Mouse (Mus musculus): Measurements from ENCODE around the gene Ttc7b. TPM values are rescaled to one million over a fixed set of nuclear protein-coding genes. Genes with fewer than 3 reads are reported as not detected.

The Ttc7b gene
- polyA plus RNA-seq, 2 experiments, result 7.3 to 28.1 TPM

DNA sequence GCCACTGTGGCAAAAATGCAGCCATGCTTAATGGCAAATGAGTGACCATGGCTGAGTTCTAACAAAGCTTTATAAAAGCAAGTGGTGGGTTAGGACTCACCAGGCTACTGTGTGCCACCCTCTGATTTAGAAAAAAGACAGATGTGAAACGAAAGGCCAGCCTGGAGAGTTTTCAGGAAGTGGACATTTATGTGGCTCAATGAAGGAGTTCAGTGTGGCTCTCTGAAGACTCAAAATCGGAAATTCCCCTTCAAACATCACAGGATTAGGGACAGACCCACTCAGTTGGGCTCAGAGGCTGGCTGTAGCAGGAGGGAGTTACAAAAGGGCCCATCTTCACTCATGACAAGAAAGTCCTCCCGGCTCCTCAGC lies 243.1 kb downstream of the Ttc7b start:
- no peak for TF ChIP-seq POLR2A (IDR thresholded peaks at IDR 0.05; ENCODE audit: borderline replicate concordance, extremely low read depth, insufficient read depth, insufficient read length)
- DNase-seq (ENCODE audit: low spot score) (no peak), ATAC-seq (ENCODE audit: low FRiP score, low read depth) (no peak)
- H3K9ac ChIP-seq (ENCODE audit: low read depth, low read length, severe bottlenecking), result no peak overlapping the region
- H3K9me3 ChIP-seq (ENCODE audit: control insufficient read depth, low read length), result no peaks in the 10 kb centered on the region
- H3K27me3 ChIP-seq (ENCODE audit: control insufficient read depth, insufficient read depth, low read length), result no peaks in the 10 kb centered on the region
- peak overlapping the region; percentile 53; the same call in 1 of the 2 replicates for H3K27ac ChIP-seq (replicated peaks; ENCODE audit: low read depth, low read length)
- no peak overlapping the region for H3K4me3 ChIP-seq (replicated peaks; ENCODE audit: low read length)
- no peaks in the 10 kb centered on the region for H3K36me3 ChIP-seq (ENCODE audit: control insufficient read depth, insufficient read depth, low read length)
- no peak overlapping the region for H3K4me2 ChIP-seq (replicated peaks; ENCODE audit: low read depth, low read length, severe bottlenecking)
- WGBS, result 74% methylated on average over 3 of the region's 3 CpGs
- H3K4me1 ChIP-seq (ENCODE audit: control insufficient read depth, insufficient read depth, low read length), result peaks cover 34% of the 10 kb centered on the region

DNA sequence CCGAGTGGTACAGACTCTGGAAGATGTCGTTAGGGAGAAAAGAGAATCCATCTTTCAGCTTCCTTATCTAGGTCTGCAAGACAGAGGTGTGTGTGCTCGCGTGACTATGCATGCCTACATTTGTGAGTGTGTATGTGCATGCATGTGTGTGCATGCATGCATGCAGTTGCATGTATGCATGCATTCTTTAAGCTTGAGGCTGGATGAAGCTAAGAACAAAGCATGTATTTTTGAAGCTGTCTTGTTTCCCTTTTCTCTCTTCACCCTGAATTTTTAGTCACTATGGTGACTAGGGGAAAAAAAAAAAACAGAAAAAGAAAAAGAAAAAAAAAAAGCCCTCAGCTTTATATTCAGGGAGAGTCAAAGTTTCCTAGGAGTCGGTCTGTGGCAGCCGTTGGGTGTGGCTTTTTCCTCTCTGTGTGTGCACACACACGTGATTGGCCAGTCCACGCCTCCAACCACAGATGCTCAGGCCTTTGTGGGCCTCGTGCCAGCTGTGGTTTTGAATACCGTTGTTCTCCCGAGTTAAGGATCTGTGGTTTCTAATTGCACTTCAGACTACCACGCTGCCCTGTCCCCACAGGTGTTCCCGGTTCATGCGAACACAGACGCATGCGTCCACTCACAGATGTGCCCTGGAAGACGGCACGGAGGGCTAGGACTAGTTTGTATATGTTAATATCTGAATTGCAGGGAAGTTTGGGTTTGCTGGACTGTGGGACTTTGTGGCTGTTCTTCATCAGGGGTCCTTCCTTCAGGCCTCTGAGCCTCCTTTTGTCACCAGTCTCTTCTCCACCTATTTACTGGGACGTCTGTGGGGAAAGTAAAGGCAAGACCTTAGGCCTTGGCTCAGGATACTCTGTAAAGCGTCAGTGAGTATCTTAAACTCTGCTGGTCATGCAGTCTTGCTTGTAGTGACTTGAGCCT lies 243.8 kb downstream of the Ttc7b start:
- peak; percentile 81 for ATAC-seq (ENCODE audit: low FRiP score, low read depth)
- Histone ChIP-seq H3K27me3 (ENCODE audit: control insufficient read depth, insufficient read depth, low read length) (no peaks in the 10 kb centered on the region), H3K4me2 (replicated peaks; ENCODE audit: low read depth, low read length, severe bottlenecking) (no peak overlapping the region; the same call in 1 of the 2 replicates), H3K4me3 (replicated peaks; ENCODE audit: low read length) (no peak overlapping the region), H3K36me3 (ENCODE audit: control insufficient read depth, insufficient read depth, low read length) (no peaks in the 10 kb centered on the region), H3K4me1 (ENCODE audit: control insufficient read depth, insufficient read depth, low read length) (peaks cover 28% of the 10 kb centered on the region), H3K9me3 (ENCODE audit: control insufficient read depth, low read length) (no peaks in the 10 kb centered on the region), H3K9ac (ENCODE audit: low read depth, low read length, severe bottlenecking) (no peak overlapping the region), H3K27ac (replicated peaks; ENCODE audit: low read depth, low read length) (peak overlapping the region; percentile 53)
- peak; percentile 86 for DNase-seq (ENCODE audit: low spot score)
- 35% methylated on average over 20 of the region's 20 CpGs for WGBS
- TF ChIP-seq POLR2A (IDR thresholded peaks at IDR 0.05; ENCODE audit: borderline replicate concordance, extremely low read depth, insufficient read depth, insufficient read length), result no peak

DNA sequence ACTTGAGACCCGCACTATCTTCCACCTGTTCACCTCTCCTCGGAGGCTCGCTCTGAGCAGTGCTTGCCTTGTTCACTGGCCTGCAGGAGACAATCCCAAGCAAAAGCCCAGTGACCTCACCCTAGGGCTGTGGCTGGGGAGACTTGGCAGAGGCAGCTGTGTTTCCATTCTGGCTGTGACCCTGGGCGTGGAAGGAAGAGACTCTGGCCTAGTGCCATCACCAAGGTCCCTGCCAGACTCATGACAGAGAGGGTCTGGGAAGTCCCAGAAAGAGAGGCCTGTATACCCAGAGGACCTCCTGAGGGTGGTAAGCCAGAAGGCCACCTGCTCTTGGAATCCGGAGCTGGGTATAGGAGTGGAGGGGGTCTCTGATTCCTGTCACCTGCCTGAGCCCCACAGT lies 244.8 kb downstream of the Ttc7b start:
- Histone ChIP-seq H3K36me3 (ENCODE audit: control insufficient read depth, insufficient read depth, low read length) (no peaks in the 10 kb centered on the region), H3K4me3 (replicated peaks; ENCODE audit: low read length) (no peak overlapping the region), H3K27ac (replicated peaks; ENCODE audit: low read depth, low read length) (peak overlapping the region; percentile 50), H3K9me3 (ENCODE audit: control insufficient read depth, low read length) (no peaks in the 10 kb centered on the region), H3K4me2 (replicated peaks; ENCODE audit: low read depth, low read length, severe bottlenecking) (no peak overlapping the region), H3K27me3 (ENCODE audit: control insufficient read depth, insufficient read depth, low read length) (no peaks in the 10 kb centered on the region), H3K9ac (ENCODE audit: low read depth, low read length, severe bottlenecking) (no peak overlapping the region), H3K4me1 (ENCODE audit: control insufficient read depth, insufficient read depth, low read length) (peaks cover 18% of the 10 kb centered on the region)
- TF ChIP-seq POLR2A (IDR thresholded peaks at IDR 0.05; ENCODE audit: borderline replicate concordance, extremely low read depth, insufficient read depth, insufficient read length), result no peak
- 77% methylated on average over 5 of the region's 5 CpGs for WGBS
- DNase-seq (ENCODE audit: low spot score), result peak; percentile 43
- ATAC-seq (ENCODE audit: low FRiP score, low read depth), result no peak

DNA sequence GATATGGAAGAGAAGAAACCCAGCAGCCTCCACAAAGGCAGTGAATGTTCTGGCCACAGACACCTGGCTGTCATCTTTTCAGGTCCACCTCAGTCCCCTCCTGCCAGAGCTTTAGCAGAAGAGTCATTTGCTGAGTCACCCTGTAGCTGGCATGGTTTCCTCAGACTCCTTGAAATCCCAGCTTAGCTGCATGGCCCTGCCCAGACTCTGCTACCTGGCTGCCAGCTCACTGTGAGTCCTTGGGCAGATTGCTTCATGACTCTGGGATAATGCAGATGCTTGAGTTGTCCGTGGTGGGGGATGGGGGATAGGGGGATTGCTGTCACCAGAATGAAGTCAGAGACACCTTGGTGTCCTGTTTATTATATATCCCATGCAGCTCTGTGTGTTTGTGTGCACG lies 247.6 kb downstream of the Ttc7b start:
- Histone ChIP-seq H3K9ac (ENCODE audit: low read depth, low read length, severe bottlenecking) (no peak overlapping the region), H3K27me3 (ENCODE audit: control insufficient read depth, insufficient read depth, low read length) (no peaks in the 10 kb centered on the region), H3K4me2 (replicated peaks; ENCODE audit: low read depth, low read length, severe bottlenecking) (no peak overlapping the region), H3K27ac (replicated peaks; ENCODE audit: low read depth, low read length) (no peak overlapping the region), H3K36me3 (ENCODE audit: control insufficient read depth, insufficient read depth, low read length) (no peaks in the 10 kb centered on the region), H3K4me3 (replicated peaks; ENCODE audit: low read length) (no peak overlapping the region), H3K9me3 (ENCODE audit: control insufficient read depth, low read length) (no peaks in the 10 kb centered on the region), H3K4me1 (ENCODE audit: control insufficient read depth, insufficient read depth, low read length) (peaks cover 17% of the 10 kb centered on the region)
- WGBS, result 73% methylated on average over 2 of the region's 2 CpGs
- TF ChIP-seq POLR2A (IDR thresholded peaks at IDR 0.05; ENCODE audit: borderline replicate concordance, extremely low read depth, insufficient read depth, insufficient read length), result no peak
- ATAC-seq (ENCODE audit: low FRiP score, low read depth) (no peak), DNase-seq (ENCODE audit: low spot score) (no peak)

DNA sequence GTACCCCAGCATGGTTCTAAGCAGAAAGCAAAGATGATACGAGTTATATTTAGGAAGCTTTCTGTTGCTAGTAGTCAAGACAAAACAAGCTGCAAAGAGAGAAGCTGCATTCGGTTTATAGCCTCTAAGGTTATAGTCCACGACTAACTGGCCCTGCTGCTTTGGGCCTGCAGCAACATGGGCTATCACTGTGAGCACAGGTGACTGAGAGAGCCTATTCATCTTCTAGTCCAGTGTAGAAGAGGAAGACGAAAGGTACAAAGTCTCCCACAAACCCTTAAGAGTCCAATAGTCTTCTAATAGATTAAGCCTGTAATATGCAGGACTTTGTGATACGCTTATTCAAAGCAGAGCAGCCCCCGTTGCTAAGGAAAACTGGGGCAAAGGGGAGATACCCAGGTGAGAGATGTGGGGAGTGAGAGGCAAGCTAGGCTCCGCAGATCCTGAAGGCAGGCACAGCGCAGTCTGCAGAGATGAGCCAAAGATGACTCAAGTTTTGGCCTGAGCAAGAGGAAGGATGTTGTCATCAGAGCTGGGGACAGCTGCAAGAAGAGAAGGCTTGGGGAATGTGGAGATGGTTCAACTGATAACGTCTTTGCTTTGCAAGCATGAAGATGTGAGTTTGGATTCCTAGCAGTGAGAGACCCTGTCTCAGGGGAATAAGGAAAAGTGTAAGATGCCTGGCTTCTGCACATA lies 250.5 kb downstream of the Ttc7b start:
- no peak overlapping the region for H3K9ac ChIP-seq (ENCODE audit: low read depth, low read length, severe bottlenecking)
- H3K4me3 ChIP-seq (replicated peaks; ENCODE audit: low read length), result no peak overlapping the region
- H3K9me3 ChIP-seq (ENCODE audit: control insufficient read depth, low read length), result no peaks in the 10 kb centered on the region
- no peak overlapping the region for H3K4me2 ChIP-seq (replicated peaks; ENCODE audit: low read depth, low read length, severe bottlenecking)
- H3K27me3 ChIP-seq (ENCODE audit: control insufficient read depth, insufficient read depth, low read length), result no peaks in the 10 kb centered on the region
- DNase-seq (ENCODE audit: low spot score), result no peak
- peaks cover 2% of the 10 kb centered on the region; the same call in 1 of the 2 replicates for H3K4me1 ChIP-seq (ENCODE audit: control insufficient read depth, insufficient read depth, low read length)
- no peaks in the 10 kb centered on the region for H3K36me3 ChIP-seq (ENCODE audit: control insufficient read depth, insufficient read depth, low read length)
- WGBS, result 82% methylated on average over 9 of the region's 9 CpGs
- ATAC-seq (ENCODE audit: low FRiP score, low read depth), result no peak
- no peak overlapping the region for H3K27ac ChIP-seq (replicated peaks; ENCODE audit: low read depth, low read length)
- no peak for TF ChIP-seq POLR2A (IDR thresholded peaks at IDR 0.05; ENCODE audit: borderline replicate concordance, extremely low read depth, insufficient read depth, insufficient read length)

Measured in limb, embryonic 14.5 days (tissue).